Mouse (Mus musculus): ENCODE measurements around the gene Fbxo34. TPM values are rescaled to one million over a fixed set of nuclear protein-coding genes. Genes with fewer than 3 reads are reported as not detected.
"Not testable (repeated sequence)": the region's sequence is repeated elsewhere in the genome, so short reads cannot be mapped to it uniquely, and the experiment has no call there.

The Fbxo34 gene
- polyA plus RNA-seq, 1 experiment from 2014 or later: 21.4 TPM

DNA sequence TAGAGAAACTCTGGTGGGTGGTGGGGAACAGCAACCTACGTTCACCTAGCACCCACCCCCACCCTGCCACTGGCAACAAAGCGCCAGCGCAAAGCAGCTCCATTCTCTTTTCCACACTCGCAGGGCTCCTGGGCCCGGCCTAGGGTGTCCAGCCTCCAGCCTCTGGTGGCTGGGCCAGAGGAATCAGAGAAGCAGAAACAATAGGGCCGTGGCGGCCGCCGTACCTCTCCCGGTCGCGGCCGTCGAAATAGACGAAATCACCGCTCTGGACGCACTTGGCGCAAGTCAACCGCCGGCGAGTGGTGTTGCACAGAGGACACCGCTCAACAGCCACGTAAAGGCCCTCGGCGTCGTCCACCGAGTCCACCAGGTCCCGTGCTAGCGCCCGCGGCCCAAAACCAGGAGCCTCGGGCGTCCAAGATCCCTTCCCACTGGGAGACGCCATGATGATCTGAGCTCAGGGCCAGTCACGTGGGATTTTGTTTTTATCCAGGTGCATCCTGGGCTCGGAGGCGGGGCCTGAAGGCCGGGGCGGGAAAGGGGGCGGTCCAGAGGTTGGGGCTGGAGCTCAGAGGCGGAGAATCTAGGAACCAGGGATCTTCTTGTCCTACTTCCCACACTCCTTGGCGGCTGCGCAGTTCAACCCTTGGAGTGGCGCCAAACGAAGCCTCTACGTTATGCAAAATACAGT, 117.9 kb downstream of the Fbxo34 start:
- H3K4me2 ChIP-seq (replicated peaks; ENCODE audit: low read depth, low read length): peak overlapping the region; percentile 56
- peak overlapping the region; percentile 98 for H3K4me3 ChIP-seq (ENCODE audit: low read depth, low read length)
- H3K9ac ChIP-seq (replicated peaks; ENCODE audit: low read depth, low read length): peak overlapping the region; percentile 47
- no peak overlapping the region; the same call in 1 of the 2 replicates for H3K27ac ChIP-seq (ENCODE audit: low read length)
- H3K36me3 ChIP-seq (ENCODE audit: control insufficient read depth, insufficient read depth, low read length): 0 out of 2 replicates have a peak, but pooled peaks cover 2% of the 10 kb centered on the region
- H3K9me3 ChIP-seq (ENCODE audit: control insufficient read depth, low read depth, low read length): no peaks in the 10 kb centered on the region
- under 1% methylated on average over 46 of the region's 46 CpGs for WGBS
- H3K4me1 ChIP-seq (ENCODE audit: control insufficient read depth, insufficient read depth, low read length): peaks cover 5% of the 10 kb centered on the region
- peak; percentile 99 for ATAC-seq (ENCODE audit: insufficient number of reproducible peaks, insufficient read depth, low FRiP score, low read depth)
- H3K27me3 ChIP-seq (ENCODE audit: control insufficient read depth, insufficient read depth, low read length): no peaks in the 10 kb centered on the region

DNA sequence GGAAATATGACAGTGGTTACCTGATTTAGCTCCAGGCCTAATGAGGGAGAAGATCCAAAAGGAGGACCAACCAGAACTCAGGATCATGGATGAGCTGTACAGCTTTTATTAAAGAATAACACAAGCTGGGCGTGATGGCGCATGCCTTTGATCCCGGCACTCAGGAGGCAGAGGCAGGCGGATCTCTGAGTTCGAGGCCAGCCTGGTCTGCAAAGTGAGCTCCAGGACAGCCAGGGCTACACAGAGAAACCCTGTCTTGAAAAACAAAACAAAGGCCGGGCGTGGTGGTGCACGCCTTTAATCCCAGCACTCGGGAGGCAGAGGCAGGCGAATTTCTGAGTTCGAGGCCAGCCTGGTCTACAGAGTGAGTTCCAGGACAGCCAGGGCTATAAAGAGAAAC, 120.3 kb downstream of the Fbxo34 start, which contains the start of gene Atg14:
Gene Atg14, minus strand, starts transcription at position 101 of the 400 bp plus-strand sequence.
- WGBS: 91% methylated on average over 11 of the region's 11 CpGs
- not testable (repeated sequence) for H3K27me3 ChIP-seq (ENCODE audit: control insufficient read depth, insufficient read depth, low read length); H3K9ac ChIP-seq (replicated peaks; ENCODE audit: low read depth, low read length); H3K27ac ChIP-seq (ENCODE audit: low read length); H3K4me3 ChIP-seq (ENCODE audit: low read depth, low read length); H3K4me2 ChIP-seq (replicated peaks; ENCODE audit: low read depth, low read length); H3K9me3 ChIP-seq (ENCODE audit: control insufficient read depth, low read depth, low read length); ATAC-seq (ENCODE audit: insufficient number of reproducible peaks, insufficient read depth, low FRiP score, low read depth); H3K36me3 ChIP-seq (ENCODE audit: control insufficient read depth, insufficient read depth, low read length); H3K4me1 ChIP-seq (ENCODE audit: control insufficient read depth, insufficient read depth, low read length)

DNA sequence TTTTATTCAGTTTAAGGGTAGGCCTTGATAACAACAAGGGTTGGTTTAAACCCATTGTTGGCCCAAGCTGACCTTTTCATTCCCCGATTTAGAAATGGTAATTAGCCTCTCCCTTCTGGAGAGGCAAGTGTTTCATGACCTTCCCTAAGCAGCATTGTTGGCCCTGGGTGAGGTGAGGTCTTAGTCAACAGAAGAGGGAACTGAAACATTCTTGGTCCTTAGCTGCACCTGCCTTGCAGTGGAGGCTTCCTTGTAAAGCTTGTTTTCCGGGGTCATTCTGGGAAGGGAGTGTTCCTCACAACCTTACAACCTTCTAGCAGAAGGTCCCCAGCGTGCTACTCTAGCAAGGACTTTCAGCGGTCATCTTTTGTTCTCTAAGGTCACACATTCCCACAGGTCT, 122.5 kb downstream of the Fbxo34 start:
- 68% methylated on average over 4 of the region's 4 CpGs for WGBS
- H3K27me3 ChIP-seq (ENCODE audit: control insufficient read depth, insufficient read depth, low read length): no peaks in the 10 kb centered on the region
- no peaks in the 10 kb centered on the region for H3K4me1 ChIP-seq (ENCODE audit: control insufficient read depth, insufficient read depth, low read length)
- no peaks in the 10 kb centered on the region for H3K36me3 ChIP-seq (ENCODE audit: control insufficient read depth, insufficient read depth, low read length)
- H3K27ac ChIP-seq (ENCODE audit: low read length): no peak overlapping the region
- H3K4me3 ChIP-seq (ENCODE audit: low read depth, low read length): no peak overlapping the region
- no peak for ATAC-seq (ENCODE audit: insufficient number of reproducible peaks, insufficient read depth, low FRiP score, low read depth)
- no peaks in the 10 kb centered on the region for H3K9me3 ChIP-seq (ENCODE audit: control insufficient read depth, low read depth, low read length)
- no peak overlapping the region for H3K9ac ChIP-seq (replicated peaks; ENCODE audit: low read depth, low read length)
- no peak overlapping the region for H3K4me2 ChIP-seq (replicated peaks; ENCODE audit: low read depth, low read length)

DNA sequence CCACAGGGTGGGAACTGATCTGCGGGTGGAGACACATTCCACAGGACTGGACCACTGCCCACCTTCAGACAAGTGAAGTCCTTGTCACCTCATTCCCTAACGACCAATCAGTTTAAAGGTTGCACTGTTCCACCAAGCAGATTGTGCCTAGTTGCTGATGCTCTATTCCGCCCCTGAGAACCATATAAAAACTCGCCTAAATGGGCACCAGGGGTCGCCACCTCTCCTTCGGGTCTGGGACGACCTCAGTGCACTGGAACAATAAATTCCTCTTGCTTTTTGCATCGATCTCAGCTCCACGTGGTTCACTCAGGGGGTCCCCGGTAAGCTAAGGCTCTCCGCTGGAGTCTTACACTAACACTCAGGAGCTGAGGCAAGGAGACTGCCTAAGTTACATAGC, 124.5 kb downstream of the Fbxo34 start:
- H3K4me3 ChIP-seq (ENCODE audit: low read depth, low read length): no peak overlapping the region
- no peaks in the 10 kb centered on the region for H3K9me3 ChIP-seq (ENCODE audit: control insufficient read depth, low read depth, low read length)
- H3K4me2 ChIP-seq (replicated peaks; ENCODE audit: low read depth, low read length): no peak overlapping the region
- H3K27me3 ChIP-seq (ENCODE audit: control insufficient read depth, insufficient read depth, low read length): no peaks in the 10 kb centered on the region
- no peak for ATAC-seq (ENCODE audit: insufficient number of reproducible peaks, insufficient read depth, low FRiP score, low read depth)
- H3K36me3 ChIP-seq (ENCODE audit: control insufficient read depth, insufficient read depth, low read length): no peaks in the 10 kb centered on the region
- no peak overlapping the region for H3K9ac ChIP-seq (replicated peaks; ENCODE audit: low read depth, low read length)
- 73% methylated on average over 11 of the region's 11 CpGs for WGBS
- H3K27ac ChIP-seq (ENCODE audit: low read length): no peak overlapping the region
- H3K4me1 ChIP-seq (ENCODE audit: control insufficient read depth, insufficient read depth, low read length): no peaks in the 10 kb centered on the region

DNA sequence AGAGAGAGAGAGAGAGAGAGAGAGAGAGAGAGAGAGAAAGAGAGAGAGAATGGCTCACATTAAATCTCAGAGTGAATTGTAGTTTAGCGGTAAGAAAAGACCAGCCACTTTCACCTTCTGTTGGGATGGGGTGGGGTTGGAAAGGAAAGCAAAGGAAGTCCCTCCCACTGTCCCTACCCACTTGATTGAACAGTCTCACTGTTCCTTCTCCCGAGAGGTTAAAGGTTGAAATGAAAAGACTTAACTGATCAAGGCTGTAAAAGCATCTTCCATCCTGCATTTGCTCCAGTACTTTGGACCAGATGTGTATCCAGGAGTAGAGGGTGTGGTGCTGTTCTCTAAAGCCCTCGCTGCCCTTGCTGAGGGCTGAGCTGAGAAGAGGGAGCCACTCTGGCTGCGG, 126.5 kb downstream of the Fbxo34 start:
- WGBS: 60% methylated on average over 4 of the region's 4 CpGs
- H3K27me3 ChIP-seq (ENCODE audit: control insufficient read depth, insufficient read depth, low read length): no peaks in the 10 kb centered on the region
- H3K4me3 ChIP-seq (ENCODE audit: low read depth, low read length): no peak overlapping the region
- H3K9ac ChIP-seq (replicated peaks; ENCODE audit: low read depth, low read length): no peak overlapping the region
- no peak overlapping the region for H3K27ac ChIP-seq (ENCODE audit: low read length)
- H3K36me3 ChIP-seq (ENCODE audit: control insufficient read depth, insufficient read depth, low read length): no peaks in the 10 kb centered on the region
- H3K9me3 ChIP-seq (ENCODE audit: control insufficient read depth, low read depth, low read length): no peaks in the 10 kb centered on the region
- ATAC-seq (ENCODE audit: insufficient number of reproducible peaks, insufficient read depth, low FRiP score, low read depth): no peak
- no peak overlapping the region for H3K4me2 ChIP-seq (replicated peaks; ENCODE audit: low read depth, low read length)
- H3K4me1 ChIP-seq (ENCODE audit: control insufficient read depth, insufficient read depth, low read length): no peaks in the 10 kb centered on the region

DNA sequence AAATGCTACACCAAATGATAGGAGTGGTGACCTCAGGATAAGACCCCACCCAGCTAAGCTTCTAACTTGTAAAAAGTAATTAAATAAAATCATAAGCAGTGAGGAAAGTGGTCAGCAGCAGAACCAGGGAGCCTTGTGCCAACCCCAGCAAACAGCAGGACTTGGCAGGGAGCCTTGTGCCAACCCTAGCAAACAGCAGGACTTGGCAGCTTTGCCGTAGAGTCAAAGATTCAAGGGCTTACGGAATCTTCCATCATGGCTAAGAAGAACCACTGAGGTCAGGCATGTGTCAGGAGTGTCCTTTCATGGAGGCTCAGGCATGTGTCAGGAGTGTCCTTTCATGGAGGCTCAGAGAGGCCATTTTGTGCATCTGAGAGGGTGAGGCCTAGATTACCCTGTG, 127.9 kb downstream of the Fbxo34 start:
- Histone ChIP-seq H3K4me3 (ENCODE audit: low read depth, low read length) (no peak overlapping the region), H3K27ac (ENCODE audit: low read length) (no peak overlapping the region), H3K9me3 (ENCODE audit: control insufficient read depth, low read depth, low read length) (no peaks in the 10 kb centered on the region), H3K4me1 (ENCODE audit: control insufficient read depth, insufficient read depth, low read length) (no peaks in the 10 kb centered on the region), H3K27me3 (ENCODE audit: control insufficient read depth, insufficient read depth, low read length) (no peaks in the 10 kb centered on the region), H3K4me2 (replicated peaks; ENCODE audit: low read depth, low read length) (no peak overlapping the region), H3K9ac (replicated peaks; ENCODE audit: low read depth, low read length) (no peak overlapping the region), H3K36me3 (ENCODE audit: control insufficient read depth, insufficient read depth, low read length) (no peaks in the 10 kb centered on the region)
- 90% methylated on average over 2 of the region's 2 CpGs for WGBS
- no peak for ATAC-seq (ENCODE audit: insufficient number of reproducible peaks, insufficient read depth, low FRiP score, low read depth)

DNA sequence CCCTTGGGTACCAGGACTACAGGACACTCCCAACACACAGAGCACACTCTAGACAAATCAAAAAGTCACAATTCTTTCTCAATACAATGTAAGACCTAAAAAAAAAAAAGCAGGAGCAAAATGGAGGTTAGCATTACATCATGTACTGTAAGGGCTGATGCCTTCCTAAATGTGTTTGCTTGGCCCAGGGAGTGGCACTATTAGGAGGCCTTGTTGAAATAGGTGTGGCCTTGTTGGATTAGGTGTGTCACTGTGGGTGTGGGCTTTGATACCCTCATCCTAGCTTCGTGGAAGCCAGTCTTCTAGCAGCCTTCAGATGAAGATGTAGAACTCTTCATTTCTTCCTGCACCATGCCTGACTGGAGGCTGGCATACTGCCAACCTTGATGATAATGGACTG, 131.1 kb downstream of the Fbxo34 start:
- 54% methylated on average over 1 of the region's 1 CpGs for WGBS
- no peak overlapping the region for H3K9ac ChIP-seq (replicated peaks; ENCODE audit: low read depth, low read length)
- H3K27ac ChIP-seq (ENCODE audit: low read length): no peak overlapping the region
- no peaks in the 10 kb centered on the region for H3K27me3 ChIP-seq (ENCODE audit: control insufficient read depth, insufficient read depth, low read length)
- no peaks in the 10 kb centered on the region for H3K4me1 ChIP-seq (ENCODE audit: control insufficient read depth, insufficient read depth, low read length)
- no peak overlapping the region for H3K4me3 ChIP-seq (ENCODE audit: low read depth, low read length)
- no peak for ATAC-seq (ENCODE audit: insufficient number of reproducible peaks, insufficient read depth, low FRiP score, low read depth)
- no peaks in the 10 kb centered on the region for H3K36me3 ChIP-seq (ENCODE audit: control insufficient read depth, insufficient read depth, low read length)
- H3K4me2 ChIP-seq (replicated peaks; ENCODE audit: low read depth, low read length): no peak overlapping the region
- no peaks in the 10 kb centered on the region for H3K9me3 ChIP-seq (ENCODE audit: control insufficient read depth, low read depth, low read length)

Data from stomach, embryonic 14.5 days (tissue).